Mouse (Mus musculus) forebrain, embryonic 16.5 days (tissue): ENCODE data around the gene Epha4. TPM values are rescaled to one million over a fixed set of nuclear protein-coding genes. Genes with fewer than 3 reads are reported as not detected.
A peak's percentile ranks its signal among the peaks of the same experiment; 100 is the strongest.

ENCODE experiments used
- ATAC-seq: fragments of 200-750 bp; cut with Nextera tagmentation; 2 replicates; pipeline ENCODE4 v1.8.0; 2017; ENCODE audit warnings: mild to moderate bottlenecking, moderate library complexity
- H3K27ac ChIP-seq: fragments of 300-500 bp; sonication (generic); 2 replicates; pipeline ENCODE4 v1.5.1; 2014; ENCODE audit warnings: low read length, control low read depth
- H3K27me3 ChIP-seq: fragments of 300-500 bp; sonication (generic); replicated peaks from 2 replicates; pipeline ENCODE4 v1.6.1; 2014; ENCODE audit warnings: low read length; ENCODE audit not compliant: control insufficient read depth, insufficient read depth
- H3K36me3 ChIP-seq: fragments of 300-500 bp; sonication (generic); 2 replicates; pipeline ENCODE4 v1.6.1; 2014; ENCODE audit not compliant: control insufficient read depth, insufficient read depth
- H3K4me1 ChIP-seq: fragments of 300-500 bp; sonication (generic); replicated peaks from 2 replicates; pipeline ENCODE4 v1.6.1; 2014; ENCODE audit warnings: low read length; ENCODE audit not compliant: control insufficient read depth, insufficient read depth
- H3K4me2 ChIP-seq: fragments of 300-500 bp; sonication (generic); 2 replicates; pipeline ENCODE4 v1.6.1; 2014; ENCODE audit warnings: mild to moderate bottlenecking, low read length, control low read depth
- H3K4me3 ChIP-seq: fragments of 300-500 bp; sonication (generic); replicated peaks from 2 replicates; pipeline ENCODE4 v1.5.1; 2014; ENCODE audit warnings: mild to moderate bottlenecking, low read length, control low read depth
- H3K9ac ChIP-seq: fragments of 300-500 bp; sonication (generic); replicated peaks from 2 replicates; pipeline ENCODE4 v1.6.1; 2014; ENCODE audit warnings: low read depth, low read length, control low read depth
- H3K9me3 ChIP-seq: fragments of 300-500 bp; sonication (generic); 2 replicates; pipeline ENCODE4 v1.6.1; 2016; ENCODE audit warnings: low read length; ENCODE audit not compliant: control insufficient read depth
- WGBS: fragments of 180-500 bp; shearing (Covaris S2); extraction: QIAGEN DNeasy Blood & Tissue Kit; methylation state at CpG from one replicate; pipeline ENCODE4 v1.1.7; 2014; 5-methylcytosine and 5-hydroxymethylcytosine counted together
- polyA plus RNA-seq: library from polyadenylated mRNA; unstranded; fragments of >200 nt; fragmentation: Nextera tagmentation; extraction: Ambion mirVana; gene quantifications from 2 replicates; pipeline ENCODE4 v1.2.1, GENCODE M21; 2015

The Epha4 gene
- polyA plus RNA-seq, 1 experiment from 2014 or later: 76.4 TPM

- Histone ChIP-seq H3K4me3 (no peak overlapping the region), H3K4me1 (peaks cover 13% of the 10 kb centered on the region), H3K9me3 (no peaks in the 10 kb centered on the region), H3K36me3 (no peaks in the 10 kb centered on the region), H3K27ac (peak overlapping the region; percentile 76), H3K27me3 (no peaks in the 10 kb centered on the region), H3K4me2 (peak overlapping the region; percentile 33), H3K9ac (no peak overlapping the region)
- 7% methylated on average over 6 of the region's 6 CpGs for whole genome bisulfite sequencing
- ATAC-seq: peak; percentile 47; the same call in 1 of the 2 replicates
Observed at GRCm38 (mm10) chr1:77532576-77533183, 17.8 kb upstream of the Epha4 start.

- Histone ChIP-seq H3K9ac (no peak overlapping the region), H3K27me3 (no peaks in the 10 kb centered on the region), H3K4me2 (peak overlapping the region; percentile 33), H3K4me1 (peaks cover 16% of the 10 kb centered on the region), H3K9me3 (no peaks in the 10 kb centered on the region), H3K4me3 (no peak overlapping the region), H3K36me3 (no peaks in the 10 kb centered on the region), H3K27ac (peak overlapping the region; percentile 76)
- ATAC-seq: peak; percentile 88
- WGBS: 6% methylated on average over 5 of the region's 5 CpGs
Observed at GRCm38 (mm10) chr1:77531934-77532575, 17.2 kb upstream of the Epha4 start.

- H3K4me3 ChIP-seq: no peak overlapping the region
- H3K4me1 ChIP-seq: peaks cover 16% of the 10 kb centered on the region
- no peak overlapping the region for H3K9ac ChIP-seq
- no peaks in the 10 kb centered on the region for H3K36me3 ChIP-seq
- 82% methylated on average over 8 of the region's 8 CpGs for WGBS
- no peaks in the 10 kb centered on the region for H3K9me3 ChIP-seq
- no peak overlapping the region for H3K27ac ChIP-seq
- H3K27me3 ChIP-seq: no peaks in the 10 kb centered on the region
- ATAC-seq: no peak
- H3K4me2 ChIP-seq: no peak overlapping the region
Observed at GRCm38 (mm10) chr1:77525082-77525481, 10.2 kb upstream of the Epha4 start.

- Histone ChIP-seq H3K4me3 (no peak overlapping the region), H3K27me3 (no peaks in the 10 kb centered on the region), H3K4me2 (no peak overlapping the region), H3K36me3 (no peaks in the 10 kb centered on the region), H3K9ac (no peak overlapping the region), H3K4me1 (peaks cover 16% of the 10 kb centered on the region), H3K27ac (no peak overlapping the region), H3K9me3 (no peaks in the 10 kb centered on the region)
- no peak for ATAC-seq
- 56% methylated on average over 2 of the region's 2 CpGs for WGBS
Observed at GRCm38 (mm10) chr1:77523354-77523753, 8.5 kb upstream of the Epha4 start.

- H3K9me3 ChIP-seq: no peaks in the 10 kb centered on the region
- 0 out of 2 replicates have a peak overlapping the region, but pooled peaks have one; percentile 44 for H3K9ac ChIP-seq
- peaks cover 18% of the 10 kb centered on the region for H3K4me1 ChIP-seq
- H3K36me3 ChIP-seq: no peaks in the 10 kb centered on the region
- 9% methylated on average over 16 of the region's 17 CpGs for WGBS
- H3K4me3 ChIP-seq: no peak overlapping the region
- peak overlapping the region; percentile 22; the same call in 1 of the 2 replicates for H3K27ac ChIP-seq
- ATAC-seq: peak; percentile 56
- no peaks in the 10 kb centered on the region for H3K27me3 ChIP-seq
- H3K4me2 ChIP-seq: peak overlapping the region; percentile 43
Observed at GRCm38 (mm10) chr1:77521640-77522539, 7.0 kb upstream of the Epha4 start.

- no peak overlapping the region for H3K4me2 ChIP-seq
- no peaks in the 10 kb centered on the region for H3K27me3 ChIP-seq
- ATAC-seq: no peak
- WGBS: 91% methylated on average over 3 of the region's 3 CpGs
- H3K4me1 ChIP-seq: peaks cover 22% of the 10 kb centered on the region
- no peak overlapping the region for H3K9ac ChIP-seq
- H3K4me3 ChIP-seq: no peak overlapping the region
- no peaks in the 10 kb centered on the region for H3K36me3 ChIP-seq
- no peaks in the 10 kb centered on the region for H3K9me3 ChIP-seq
- H3K27ac ChIP-seq: no peak overlapping the region
Observed at GRCm38 (mm10) chr1:77518715-77519114, 3.8 kb upstream of the Epha4 start.

- Histone ChIP-seq H3K9me3 (no peaks in the 10 kb centered on the region), H3K4me3 (peak overlapping the region; percentile 82), H3K36me3 (no peaks in the 10 kb centered on the region), H3K9ac (peak overlapping the region; percentile 50), H3K27ac (peak overlapping the region; percentile 73), H3K27me3 (no peaks in the 10 kb centered on the region), H3K4me1 (peaks cover 18% of the 10 kb centered on the region), H3K4me2 (peak overlapping the region; percentile 94)
- WGBS: under 1% methylated on average over 36 of the region's 36 CpGs
- ATAC-seq: peak; percentile 51
Observed at GRCm38 (mm10) chr1:77516203-77516991, 1.5 kb upstream of the Epha4 start.

GRCm38 (mm10) chr1:77515651-77515981 is 728 bp upstream of the Epha4 start:
- H3K4me1 ChIP-seq: peaks cover 21% of the 10 kb centered on the region
- no peaks in the 10 kb centered on the region for H3K36me3 ChIP-seq
- H3K9me3 ChIP-seq: no peaks in the 10 kb centered on the region
- peak overlapping the region; percentile 50 for H3K9ac ChIP-seq
- H3K27ac ChIP-seq: peak overlapping the region; percentile 73
- 0% methylated on average over 12 of the region's 12 CpGs for whole genome bisulfite sequencing
- no peak for ATAC-seq
- H3K4me2 ChIP-seq: peak overlapping the region; percentile 94
- peak overlapping the region; percentile 82 for H3K4me3 ChIP-seq
- H3K27me3 ChIP-seq: no peaks in the 10 kb centered on the region
